Mouse (Mus musculus) urinary bladder, postnatal 36 days (tissue): Measurements from ENCODE around the gene Gm21750.
"Not testable (repeated sequence)": the region's sequence is repeated elsewhere in the genome, so short reads cannot be mapped to it uniquely, and the experiment has no call there.

Source experiments
- DNase-seq, 2 experiments: peaks; one replicate each; pipeline ENCODE4 v3.0.0; 2022; ENCODE audit warnings: low spot score in 2 of 2, mixed read lengths in 1 of 2

Gm21750 gene

DNA sequence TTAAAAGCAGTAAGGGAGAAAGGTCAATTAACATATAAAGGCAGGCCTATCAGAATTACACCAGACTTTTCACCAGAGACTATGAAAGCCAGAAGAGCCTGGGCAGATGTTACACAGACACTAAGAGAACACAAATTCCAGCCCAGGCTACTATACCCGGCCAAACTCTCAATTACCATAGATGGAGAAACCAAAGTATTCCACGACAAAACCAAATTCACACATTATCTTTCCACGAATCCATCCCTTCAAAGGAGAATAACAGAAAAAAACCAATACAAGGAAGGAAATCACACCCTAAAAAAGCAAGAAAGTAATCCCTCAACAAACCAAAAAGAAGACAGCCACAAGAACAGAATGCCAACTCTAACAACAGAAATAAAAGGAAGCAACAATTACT lies at the start of gene Gm21750:
Gm21750 (plus strand) TSS at position 301 of the 400 bp plus-strand sequence.
- not testable (repeated sequence) for DNase-seq

DNA sequence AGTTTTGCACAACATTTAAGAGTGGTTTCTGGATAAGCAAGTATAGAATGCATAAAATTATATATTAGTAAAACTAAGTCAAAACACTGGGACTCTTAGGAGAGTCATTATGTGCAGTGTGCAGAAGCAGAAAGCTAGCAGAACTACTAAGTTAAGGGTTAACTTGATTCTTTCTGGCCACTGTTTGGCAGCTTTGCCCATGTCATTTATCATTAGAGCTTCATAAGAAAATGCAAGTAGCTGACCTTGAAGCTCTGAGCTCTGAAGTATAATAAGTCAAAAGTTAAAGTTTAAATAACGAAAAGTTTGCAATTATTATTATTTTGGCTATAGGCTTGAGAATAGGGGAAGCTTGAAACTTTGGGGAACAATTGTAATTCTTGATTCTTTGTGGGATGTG lies 46.1 kb upstream of the Gm21750 start:
- not testable (repeated sequence) for DNase-seq

DNA sequence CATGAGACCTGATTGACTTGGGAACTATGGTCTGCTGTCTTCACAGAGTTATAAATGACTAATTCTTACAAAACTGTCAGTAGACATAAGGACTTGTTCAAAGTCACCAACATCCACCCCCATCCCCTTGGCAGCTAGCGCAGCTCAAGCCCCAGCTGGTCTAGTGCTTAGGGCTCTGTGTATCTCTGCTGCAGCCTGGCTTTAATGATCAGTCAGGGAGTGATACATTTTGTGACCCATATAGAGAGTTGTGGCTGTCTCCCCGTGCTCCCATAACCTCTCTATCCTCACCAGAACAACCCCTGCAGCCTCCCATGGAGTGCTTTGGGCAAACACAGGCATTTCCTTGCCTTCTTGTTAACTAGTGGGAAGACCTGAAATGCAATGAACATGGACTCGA lies 40.1 kb upstream of the Gm21750 start:
- no peak for DNase-seq

DNA sequence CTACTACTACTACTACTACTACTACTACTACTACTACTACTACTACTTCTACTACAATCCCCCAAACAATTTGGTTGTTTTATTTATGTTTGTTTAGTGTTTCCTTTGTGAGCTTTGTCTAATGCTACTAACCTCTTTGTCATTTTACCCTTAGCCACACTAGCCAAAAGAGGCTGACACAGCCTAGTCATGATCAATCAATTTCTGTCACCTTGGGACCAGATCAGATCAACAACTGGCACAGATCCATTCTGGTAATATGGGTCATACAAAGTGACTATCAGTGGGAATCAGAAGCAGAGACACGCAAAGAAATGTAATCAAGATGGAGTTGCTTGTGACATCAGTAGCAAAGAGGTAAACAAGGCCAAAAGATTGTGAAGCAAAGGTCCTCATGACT lies 38.0 kb upstream of the Gm21750 start:
- DNase-seq = no peak

DNA sequence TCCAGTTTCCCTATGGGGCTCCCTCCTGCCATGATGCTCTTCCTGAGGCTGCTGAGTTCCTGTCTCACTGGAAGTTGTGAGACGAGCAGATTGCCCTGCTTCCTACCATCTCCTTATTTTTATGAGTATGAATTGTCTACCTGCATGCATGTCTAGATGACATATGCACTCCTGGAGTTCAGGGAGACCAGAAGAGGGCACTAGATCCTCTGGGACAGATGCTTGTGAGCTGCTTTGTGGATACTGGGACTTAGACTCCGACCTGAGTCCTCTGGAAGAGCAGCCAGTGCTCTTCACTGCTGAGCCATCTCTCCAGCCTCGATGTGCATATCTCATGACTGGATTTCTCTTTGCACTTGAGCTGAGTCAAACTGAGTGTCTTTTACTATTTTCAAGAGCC lies 35.6 kb upstream of the Gm21750 start:
- DNase-seq = no peak

DNA sequence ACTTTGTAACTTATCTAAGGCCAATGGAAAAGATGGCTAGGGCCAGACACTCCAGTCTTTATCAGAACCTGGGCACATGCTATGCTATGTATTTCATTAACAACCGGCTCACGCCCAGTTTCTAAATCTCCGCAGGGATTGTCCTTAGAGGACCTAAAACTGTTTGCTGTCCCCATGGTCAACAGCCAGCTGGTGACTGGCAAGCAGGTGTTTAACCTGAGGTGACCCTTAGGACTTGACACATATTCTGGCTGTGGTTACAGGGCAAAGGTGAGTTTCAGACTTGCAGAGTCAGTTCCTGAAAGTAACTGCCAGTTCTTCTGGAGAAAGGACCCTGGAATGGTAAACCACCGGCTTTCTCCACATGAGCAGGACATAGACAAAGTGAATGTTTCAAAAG lies 29.5 kb upstream of the Gm21750 start:
- peak in 1 of 2 experiments; percentile 10 for DNase-seq

DNA sequence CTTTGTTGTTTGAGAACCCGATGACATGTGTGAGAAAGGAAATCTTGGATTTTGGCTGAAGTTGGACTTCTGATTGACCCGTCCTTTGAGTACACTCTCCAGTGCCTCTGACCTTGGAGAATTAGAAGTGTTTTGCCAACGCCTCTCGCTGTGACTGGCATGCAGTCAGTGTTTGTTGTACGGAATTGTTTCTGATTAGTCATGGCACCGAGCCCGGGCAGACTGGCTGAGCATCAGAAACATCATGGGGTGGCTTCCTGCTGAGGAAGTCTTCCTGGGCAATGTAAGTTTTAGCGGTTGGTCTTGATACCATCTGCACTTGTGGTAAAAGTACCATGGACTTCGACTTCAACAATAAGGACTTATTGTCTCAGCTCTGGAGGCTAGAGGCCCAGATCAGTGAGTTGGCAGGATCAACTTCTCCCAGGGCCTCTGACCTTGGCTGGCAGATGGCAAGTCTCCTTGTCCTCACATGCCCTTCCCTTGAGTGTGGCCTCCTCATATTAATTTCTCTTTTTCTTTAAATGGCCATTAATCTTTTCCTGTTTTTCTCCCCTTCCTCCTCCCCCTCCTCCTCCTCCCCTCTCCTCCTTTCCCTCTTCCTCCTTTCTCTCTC lies 28.3 kb upstream of the Gm21750 start:
- no peak for DNase-seq

DNA sequence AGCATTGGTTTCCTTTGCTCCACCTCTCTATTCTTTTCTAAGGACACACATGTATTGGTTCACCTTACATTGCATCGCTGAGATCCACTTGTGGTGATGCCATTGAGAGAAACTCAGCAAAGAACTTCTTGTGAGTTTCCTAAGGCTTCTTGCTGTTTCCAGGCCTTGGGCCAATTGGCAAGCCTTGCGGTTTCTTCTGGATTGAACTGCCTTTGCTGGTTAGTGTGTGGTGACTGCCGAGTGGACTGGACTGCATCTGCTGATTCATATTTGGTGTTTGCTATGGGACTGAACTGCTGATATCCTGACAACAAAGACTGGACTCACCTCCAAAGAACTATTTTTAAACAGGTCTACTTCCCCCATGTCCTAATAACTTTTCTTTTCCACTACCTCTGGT lies 26.7 kb upstream of the Gm21750 start:
- DNase-seq = no peak

DNA sequence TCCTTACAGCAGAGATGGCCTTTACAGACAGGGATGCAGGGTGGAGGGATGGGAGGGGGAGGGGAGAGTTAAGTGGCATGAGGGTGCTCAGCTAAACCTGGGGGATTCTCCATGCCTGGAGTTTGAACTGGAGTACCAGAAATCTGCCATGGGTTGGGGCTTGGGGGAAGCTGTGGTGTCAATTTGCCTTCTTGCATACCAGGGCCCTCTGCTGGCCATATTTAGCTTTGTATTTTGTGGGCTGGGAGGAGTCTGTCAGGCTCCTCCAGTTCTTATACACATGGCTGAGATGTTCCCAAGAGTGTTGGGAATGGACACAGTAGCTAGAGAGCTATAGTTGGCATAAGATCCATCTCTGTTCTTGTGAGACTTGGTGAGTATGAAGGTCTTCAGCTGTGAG lies 23.6 kb upstream of the Gm21750 start:
- no peak for DNase-seq

DNA sequence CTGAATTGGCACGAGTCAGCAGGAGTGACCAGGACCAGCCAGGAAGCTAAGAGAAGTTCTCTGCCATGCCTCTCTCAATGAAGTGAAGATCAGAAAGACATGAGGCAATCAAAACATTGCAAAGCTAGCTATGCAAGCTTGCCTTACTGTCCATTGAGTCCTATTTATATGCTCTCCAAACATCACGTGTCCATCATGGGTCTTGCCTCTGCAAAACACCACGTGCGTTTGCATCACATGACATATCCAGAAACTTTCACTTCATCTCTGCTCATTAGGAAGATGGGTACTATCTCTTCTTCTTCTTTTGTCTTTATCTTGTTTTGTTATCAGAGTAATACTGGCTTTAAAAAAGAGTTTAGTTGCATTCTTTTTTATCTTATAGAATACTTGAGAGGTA lies 10.8 kb upstream of the Gm21750 start:
- DNase-seq = no peak

DNA sequence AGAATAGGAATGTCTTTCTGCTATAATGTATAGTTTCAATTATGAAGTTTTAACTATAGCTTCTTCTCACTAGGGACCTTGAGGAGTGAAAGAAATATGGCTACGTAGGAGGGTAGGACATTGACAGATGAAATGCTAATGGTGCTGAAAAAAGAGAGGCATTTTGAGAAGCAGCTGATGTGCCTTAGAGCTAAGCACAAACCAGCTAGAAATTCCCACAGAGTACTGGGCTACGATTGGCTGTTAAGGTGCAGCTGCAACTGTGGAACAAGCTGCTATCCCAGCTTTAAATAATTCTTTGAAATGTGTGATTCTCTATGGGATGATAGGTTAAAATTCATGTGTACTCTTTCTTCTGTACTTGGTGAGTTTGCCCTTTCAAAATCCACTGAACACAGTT lies 9.1 kb downstream of the Gm21750 start:
- no peak for DNase-seq

DNA sequence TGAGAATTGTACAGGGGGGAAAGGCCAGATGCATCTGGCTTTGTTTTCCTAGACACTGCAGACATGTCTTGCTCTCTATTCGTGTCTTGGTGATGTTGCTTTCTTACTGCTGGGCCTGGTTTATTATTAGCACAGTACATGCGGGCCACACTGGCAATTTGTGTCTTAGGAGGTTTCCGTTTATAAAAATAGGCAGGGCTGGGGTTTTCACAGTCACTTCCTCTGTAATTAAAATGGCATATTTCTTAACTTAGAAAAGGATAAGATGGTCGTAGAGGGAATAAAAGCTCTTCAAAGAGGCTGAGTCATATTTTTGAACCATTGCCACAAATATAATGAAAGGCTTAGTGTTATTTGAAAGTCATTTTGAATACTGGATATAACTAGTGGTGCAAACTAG lies 26.7 kb downstream of the Gm21750 start:
- no peak for DNase-seq

DNA sequence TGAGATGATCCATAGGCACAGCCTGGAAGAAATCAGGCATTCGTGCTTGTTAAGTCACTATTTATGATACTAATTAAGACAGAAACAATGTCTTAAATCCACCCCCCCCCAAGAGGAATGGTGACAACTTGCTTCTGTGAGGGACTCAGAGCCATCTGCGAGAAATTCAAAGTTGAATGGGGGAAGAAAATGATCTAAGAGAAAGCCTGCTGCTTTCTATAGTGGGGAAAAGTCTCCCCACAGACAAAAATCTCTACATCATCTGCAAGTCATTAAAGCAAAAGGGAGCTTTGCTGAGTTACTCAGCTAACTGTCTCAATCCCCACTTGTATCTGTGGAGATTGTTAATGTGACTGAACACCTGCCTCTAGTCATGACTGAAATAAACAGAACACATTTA lies 27.4 kb downstream of the Gm21750 start:
- DNase-seq = no peak

DNA sequence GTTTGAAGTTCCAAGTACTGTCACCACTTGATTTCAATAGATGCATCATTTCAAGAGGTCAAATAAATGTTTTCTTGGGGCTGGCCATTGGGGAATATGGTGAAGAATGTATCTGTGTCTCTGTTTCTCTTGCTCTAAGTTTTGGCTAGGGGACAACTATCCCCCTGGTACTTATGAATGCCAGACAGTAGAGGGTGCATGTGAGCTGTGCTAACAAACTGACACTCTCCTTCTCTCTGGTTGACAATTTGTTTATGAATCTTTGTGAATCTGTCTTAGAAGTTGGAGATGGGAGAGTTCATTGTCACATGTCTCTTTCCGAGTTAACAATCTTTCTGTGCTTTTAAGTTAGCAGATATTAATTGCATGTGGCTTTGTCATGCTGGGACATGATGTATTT lies 39.2 kb downstream of the Gm21750 start:
- no peak for DNase-seq

DNA sequence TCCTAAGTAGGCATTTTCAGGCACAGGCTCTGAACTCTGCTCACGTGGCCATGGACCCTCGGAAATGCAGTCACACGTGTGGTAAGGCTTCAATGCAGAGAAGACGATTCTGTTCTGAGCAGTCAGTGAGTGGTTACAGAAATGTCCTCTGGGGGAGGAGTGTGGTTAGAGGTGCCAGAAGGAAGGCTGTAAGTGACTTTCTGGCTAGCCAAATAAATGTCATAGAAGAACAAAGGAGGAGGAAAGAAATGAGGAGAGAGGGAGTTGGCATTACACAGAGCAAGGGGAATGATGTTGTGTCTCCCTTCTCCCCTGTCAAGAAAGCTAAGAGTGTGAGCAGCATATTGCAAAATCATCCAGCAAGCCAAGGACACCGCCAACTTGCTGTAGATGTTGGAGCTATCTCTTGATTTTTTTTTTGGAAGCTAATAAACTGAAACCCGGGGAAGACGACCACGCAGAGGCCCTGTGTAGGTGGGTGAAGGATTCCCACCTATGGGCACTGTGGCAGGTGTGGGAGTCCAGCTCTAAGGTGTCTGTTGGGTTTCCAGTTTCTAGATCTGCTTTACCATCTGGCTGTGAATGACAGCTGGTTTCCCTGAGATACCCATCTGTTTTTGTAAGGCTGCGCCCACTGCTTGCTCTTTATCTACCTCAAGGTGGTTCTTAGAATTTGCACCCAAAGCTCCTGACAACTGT lies 48.5 kb downstream of the Gm21750 start:
- no peak for DNase-seq
